Mouse (Mus musculus) liver, embryonic 14.5 days (tissue): ENCODE measurements around the gene Uimc1. TPM values are rescaled to one million over a fixed set of nuclear protein-coding genes. Genes with fewer than 3 reads are reported as not detected.

Experiments used
- ATAC-seq: fragments of 200-750 bp; cut with Nextera tagmentation; 2 replicates; pipeline ENCODE4 v1.8.0; 2017; ENCODE audit warnings: moderate number of reproducible peaks, mild to moderate bottlenecking, moderate library complexity; ENCODE audit not compliant: insufficient read depth
- DNase-seq, 3 experiments: peaks; one replicate each; pipeline ENCODE4 v3.0.0-alpha.2; 2012 to 2013; ENCODE audit warnings: low read depth in 3 of 3, low spot score in 3 of 3
- H3K27ac ChIP-seq: fragments of 300-500 bp; sonication (generic); 2 replicates; pipeline ENCODE4 v1.5.1; 2014; ENCODE audit warnings: moderate library complexity, mild to moderate bottlenecking, control low read depth, inconsistent platforms
- H3K27me3 ChIP-seq: fragments of 300-500 bp; sonication (generic); 2 replicates; pipeline ENCODE4 v1.6.1; 2014; ENCODE audit warnings: mild to moderate bottlenecking, low read length, moderate library complexity; ENCODE audit not compliant: control insufficient read depth, insufficient read depth
- H3K36me3 ChIP-seq: fragments of 300-500 bp; sonication (generic); replicated peaks from 2 replicates; pipeline ENCODE4 v1.6.1; 2014; ENCODE audit warnings: low read depth; ENCODE audit not compliant: control insufficient read depth, insufficient read depth
- H3K4me1 ChIP-seq, 2 experiments: fragments of 200-500 bp in 1 of 2; fragments of 300-500 bp in 1 of 2; sonication (generic) in 1 of 2; replicated peaks; 2 replicates each; pipeline ENCODE4 v1.6.1; 2012 to 2014; ENCODE audit warnings: antibody characterized with exemption in 1 of 2, inconsistent platforms in 1 of 2, low read length in 1 of 2; ENCODE audit not compliant: control insufficient read depth in 2 of 2, insufficient read depth in 2 of 2
- H3K4me2 ChIP-seq: fragments of 300-500 bp; sonication (generic); 2 replicates; pipeline ENCODE4 v1.6.1; 2014; ENCODE audit warnings: low read depth, mild to moderate bottlenecking, control low read depth, moderate library complexity
- H3K4me3 ChIP-seq, 2 experiments: fragments of 200-500 bp in 1 of 2; fragments of 300-500 bp in 1 of 2; sonication (generic) in 1 of 2; 2 replicates each; pipeline ENCODE4 v1.5.1; 2012 to 2014; ENCODE audit warnings: low read depth in 2 of 2, low read length in 2 of 2, mild to moderate bottlenecking in 2 of 2, control low read depth in 1 of 2, inconsistent platforms in 1 of 2, moderate library complexity in 1 of 2; ENCODE audit not compliant: insufficient read depth in 1 of 2
- H3K9ac ChIP-seq: fragments of 300-500 bp; sonication (generic); replicated peaks from 2 replicates; pipeline ENCODE4 v1.6.1; 2014; ENCODE audit warnings: mild to moderate bottlenecking, control low read depth, moderate library complexity
- H3K9me3 ChIP-seq: fragments of 300-500 bp; sonication (generic); 2 replicates; pipeline ENCODE4 v1.6.1; 2016; ENCODE audit warnings: low read length, mixed read lengths; ENCODE audit not compliant: control insufficient read depth
- CTCF ChIP-seq: IDR thresholded peaks from 2 replicates; pipeline ENCODE4 v1.5.1; 2016; ENCODE audit warnings: antibody characterized with exemption, low read depth, control low read depth
- EP300 ChIP-seq: IDR thresholded peaks from 2 replicates; pipeline ENCODE4 v1.6.1; 2016; ENCODE audit warnings: antibody characterized with exemption, low read depth
- WGBS: fragments of 180-500 bp; shearing (Covaris S2); extraction: QIAGEN DNeasy Blood & Tissue Kit; methylation state at CpG from one replicate; pipeline ENCODE4 v1.1.7; 2014; ENCODE audit not compliant: insufficient replicate concordance; 5-methylcytosine and 5-hydroxymethylcytosine counted together
- polyA plus RNA-seq, 2 experiments: library from polyadenylated mRNA; depleted of rRNA in 1 of 2; stranded (reverse) in 1 of 2; unstranded in 1 of 2; fragments of >200 nt; fragmentation: Nextera tagmentation in 1 of 2; extraction: Ambion mirVana in 1 of 2; gene quantifications; 2 replicates each; pipeline versions ENCODE4 v1.2.1 to v1.2.3; 2012 to 2014

Gene Uimc1
- polyA plus RNA-seq, 2 experiments = 12.5 to 16.0 TPM

- 79% methylated on average over 15 of the region's 15 CpGs for WGBS
Measured at GRCm38 (mm10) chr13:55011103-55011502, 89.0 kb downstream of the Uimc1 start.

GRCm38 (mm10) chr13:55008589-55008988, 91.5 kb downstream of the Uimc1 start:
- Histone ChIP-seq H3K27me3 (no peaks in the 10 kb centered on the region), H3K27ac (no peak overlapping the region), H3K9ac (no peak overlapping the region), H3K9me3 (no peaks in the 10 kb centered on the region), H3K4me3 (no peak overlapping the region), H3K4me1 (no peaks in the 10 kb centered on the region), H3K4me2 (no peak overlapping the region), H3K36me3 (no peaks in the 10 kb centered on the region)
- ATAC-seq = no peak
- WGBS = 58% methylated on average over 6 of the region's 6 CpGs
- TF ChIP-seq CTCF = no peak
- TF ChIP-seq EP300 = no peak
- no peak for DNase-seq

More at GRCm38 (mm10) chr13:55011103-55011502, 89.0 kb downstream of the Uimc1 start:
- no peak overlapping the region for H3K4me3 ChIP-seq
- no peak overlapping the region for H3K27ac ChIP-seq
- H3K4me1 ChIP-seq = no peaks in the 10 kb centered on the region
- TF ChIP-seq CTCF = no peak
- TF ChIP-seq EP300 = no peak
- no peaks in the 10 kb centered on the region for H3K9me3 ChIP-seq
- H3K27me3 ChIP-seq = no peaks in the 10 kb centered on the region
- H3K4me2 ChIP-seq = no peak overlapping the region
- ATAC-seq = no peak
- no peak for DNase-seq
- H3K36me3 ChIP-seq = no peaks in the 10 kb centered on the region
- H3K9ac ChIP-seq = no peak overlapping the region

GRCm38 (mm10) chr13:55006415-55006742, 93.7 kb downstream of the Uimc1 start:
- Histone ChIP-seq H3K4me3 (no peak overlapping the region), H3K4me1 (no peaks in the 10 kb centered on the region), H3K9ac (no peak overlapping the region), H3K27me3 (no peaks in the 10 kb centered on the region), H3K9me3 (no peaks in the 10 kb centered on the region), H3K27ac (no peak overlapping the region), H3K4me2 (no peak overlapping the region), H3K36me3 (no peaks in the 10 kb centered on the region)
- DNase-seq (no peak), ATAC-seq (no peak)
- WGBS = 64% methylated on average over 7 of the region's 7 CpGs
- TF ChIP-seq EP300 (no peak), CTCF (no peak)

GRCm38 (mm10) chr13:55005691-55006414, 94.2 kb downstream of the Uimc1 start:
- DNase-seq (no peak), ATAC-seq (no peak)
- 68% methylated on average over 31 of the region's 31 CpGs for WGBS
- no peak overlapping the region for H3K9ac ChIP-seq
- no peak overlapping the region for H3K27ac ChIP-seq
- H3K27me3 ChIP-seq = no peaks in the 10 kb centered on the region
- no peaks in the 10 kb centered on the region for H3K9me3 ChIP-seq
- H3K4me2 ChIP-seq = no peak overlapping the region
- TF ChIP-seq CTCF (no peak), EP300 (no peak)
- no peaks in the 10 kb centered on the region for H3K4me1 ChIP-seq
- H3K4me3 ChIP-seq = no peak overlapping the region
- no peaks in the 10 kb centered on the region for H3K36me3 ChIP-seq

- Histone ChIP-seq H3K27ac (no peak overlapping the region), H3K9ac (no peak overlapping the region), H3K36me3 (no peaks in the 10 kb centered on the region), H3K4me2 (no peak overlapping the region), H3K4me1 (no peaks in the 10 kb centered on the region), H3K27me3 (no peaks in the 10 kb centered on the region), H3K4me3 (no peak overlapping the region), H3K9me3 (no peaks in the 10 kb centered on the region)
- TF ChIP-seq EP300 = no peak
- no peak for TF ChIP-seq CTCF
- 73% methylated on average over 11 of the region's 11 CpGs for WGBS
- no peak for DNase-seq
- ATAC-seq = no peak
Measured at GRCm38 (mm10) chr13:55004646-55005045, 95.5 kb downstream of the Uimc1 start.
